Mouse (Mus musculus) embryonic facial prominence, embryonic 14.5 days (tissue): ENCODE data around the gene Gm17720. TPM values are rescaled to one million over a fixed set of nuclear protein-coding genes. Genes with fewer than 3 reads are reported as not detected.
"Not testable (repeated sequence)": the region's sequence is repeated elsewhere in the genome, so short reads cannot be mapped to it uniquely, and the experiment has no call there.

ENCODE experiments used
- ATAC-seq: fragments of 200-750 bp; cut with Nextera tagmentation; 2 replicates; pipeline ENCODE4 v1.8.0; 2017; ENCODE audit warnings: low read depth, moderate number of reproducible peaks, moderate TSS enrichment
- DNase-seq: peaks from one replicate; pipeline ENCODE4 v3.0.0-alpha.2; 2015; ENCODE audit warnings: low spot score
- H3K27ac ChIP-seq: fragments of 300-500 bp; sonication (generic); replicated peaks from 2 replicates; pipeline ENCODE4 v1.5.1; 2014; ENCODE audit warnings: low read depth, mild to moderate bottlenecking, low read length, moderate library complexity
- H3K27me3 ChIP-seq: fragments of 300-500 bp; sonication (generic); replicated peaks from 2 replicates; pipeline ENCODE4 v1.6.1; 2014; ENCODE audit warnings: low read length; ENCODE audit not compliant: control insufficient read depth, insufficient read depth
- H3K36me3 ChIP-seq: fragments of 300-500 bp; sonication (generic); 2 replicates; pipeline ENCODE4 v1.6.1; 2014; ENCODE audit warnings: low read length, mixed read lengths; ENCODE audit not compliant: control insufficient read depth, insufficient read depth
- H3K4me1 ChIP-seq: fragments of 300-500 bp; sonication (generic); 2 replicates; pipeline ENCODE4 v1.6.1; 2014; ENCODE audit warnings: antibody characterized with exemption, low read length; ENCODE audit not compliant: control insufficient read depth, insufficient read depth
- H3K4me2 ChIP-seq: fragments of 300-500 bp; sonication (generic); 2 replicates; pipeline ENCODE4 v1.6.1; 2014; ENCODE audit warnings: low read depth, mild to moderate bottlenecking, low read length, moderate library complexity, mixed read lengths
- H3K4me3 ChIP-seq: fragments of 300-500 bp; sonication (generic); 2 replicates; pipeline ENCODE4 v1.5.1; 2014; ENCODE audit warnings: low read depth, mild to moderate bottlenecking, low read length
- H3K9ac ChIP-seq: fragments of 300-500 bp; sonication (generic); 2 replicates; pipeline ENCODE4 v1.6.1; 2014; ENCODE audit warnings: low read depth, mild to moderate bottlenecking, low read length, moderate library complexity, mixed read lengths
- H3K9me3 ChIP-seq: fragments of 300-500 bp; sonication (generic); 2 replicates; pipeline ENCODE4 v1.6.1; 2016; ENCODE audit warnings: low read length; ENCODE audit not compliant: control insufficient read depth
- WGBS: fragments of 180-500 bp; shearing (Covaris S2); extraction: QIAGEN DNeasy Blood & Tissue Kit; methylation state at CpG from one replicate; pipeline ENCODE4 v1.1.7; 2014; 5-methylcytosine and 5-hydroxymethylcytosine counted together
- polyA plus RNA-seq: library from polyadenylated mRNA; unstranded; fragments of >200 nt; fragmentation: Nextera tagmentation; extraction: Ambion mirVana; gene quantifications from 2 replicates; pipeline ENCODE4 v1.2.1, GENCODE M21; 2014

Gm17720 gene
- polyA plus RNA-seq, 1 experiment from 2014 or later: not detected

- H3K9me3 ChIP-seq, H3K4me1 ChIP-seq, H3K4me2 ChIP-seq, DNase-seq, H3K4me3 ChIP-seq, H3K27ac ChIP-seq, H3K9ac ChIP-seq, H3K36me3 ChIP-seq, H3K27me3 ChIP-seq, ATAC-seq: not testable (repeated sequence)
- WGBS: 27% methylated on average over 8 of the region's 8 CpGs
Measured at GRCm38 (mm10) chr8:110033771-110034170, 68.8 kb downstream of the Gm17720 start.

Other genes starting within 250 kb of the Gm17720 start
- gene Phlpp2, start 234.2 kb downstream of the Gm17720 start, polyA plus RNA-seq: 2.8 and 2.9 TPM in 2 replicates
- 1.8 and 2.1 TPM in 2 replicates for gene Marveld3, start 140.6 kb downstream of the Gm17720 start, polyA plus RNA-seq
- 0.08 TPM in 1 of 2 replicates, not detected in the other for gene Tat, start 112.3 kb downstream of the Gm17720 start, polyA plus RNA-seq
- gene Chst4, start 63.0 kb downstream of the Gm17720 start, polyA plus RNA-seq: not detected in 2 replicates
- 6.2 and 7.4 TPM in 2 replicates for gene Zfp612, start 23.0 kb downstream of the Gm17720 start, polyA plus RNA-seq
- gene Gm21964, start 1.5 kb downstream of the Gm17720 start, polyA plus RNA-seq: not detected in 2 replicates
- gene Calb2, start 65.5 kb upstream of the Gm17720 start, polyA plus RNA-seq: 14.7 and 17.5 TPM in 2 replicates
- gene Cmtr2, start 112.9 kb upstream of the Gm17720 start, polyA plus RNA-seq: 7.1 and 8.1 TPM in 2 replicates
- 0.25 and 0.32 TPM in 2 replicates for gene Hydin, start 164.2 kb upstream of the Gm17720 start, polyA plus RNA-seq